Mouse (Mus musculus) CD4-positive, CD25-positive, alpha-beta regulatory T cell, adult 9 weeks (primary cell): ENCODE measurements around the gene Arhgap23. TPM values are rescaled to one million over a fixed set of nuclear protein-coding genes. Genes with fewer than 3 reads are reported as not detected.

Experiments
- polyA plus RNA-seq: library from polyadenylated mRNA; unstranded; fragments of 100-300 nt; shearing (Covaris generic); gene quantifications from one replicate; pipeline ENCODE4 v1.2.1, GENCODE M21; 2017

Gene Arhgap23
- not detected for polyA plus RNA-seq

DNA sequence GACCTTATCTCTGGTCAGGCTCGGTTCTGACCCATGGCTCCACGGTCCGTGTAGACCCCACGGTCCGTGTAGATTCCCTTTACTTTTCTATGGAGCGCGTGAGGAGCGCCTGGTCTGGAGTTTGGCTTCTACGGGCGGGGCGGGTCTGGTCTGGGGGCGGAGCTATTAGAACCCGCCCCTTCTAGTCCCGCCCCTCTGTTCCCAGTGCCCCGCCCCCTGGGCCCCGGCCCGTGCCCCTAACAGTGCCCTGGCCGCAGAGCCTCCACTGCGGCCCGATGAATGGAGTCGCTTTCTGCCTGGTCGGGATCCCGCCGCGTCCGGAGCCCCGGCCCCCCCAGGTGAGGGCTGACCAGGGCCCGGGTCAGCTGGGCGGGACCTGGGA, at the start of gene Arhgap23:
Gene Arhgap23, plus strand, starts transcription at position 204 of the 382 bp plus-strand sequence.

DNA sequence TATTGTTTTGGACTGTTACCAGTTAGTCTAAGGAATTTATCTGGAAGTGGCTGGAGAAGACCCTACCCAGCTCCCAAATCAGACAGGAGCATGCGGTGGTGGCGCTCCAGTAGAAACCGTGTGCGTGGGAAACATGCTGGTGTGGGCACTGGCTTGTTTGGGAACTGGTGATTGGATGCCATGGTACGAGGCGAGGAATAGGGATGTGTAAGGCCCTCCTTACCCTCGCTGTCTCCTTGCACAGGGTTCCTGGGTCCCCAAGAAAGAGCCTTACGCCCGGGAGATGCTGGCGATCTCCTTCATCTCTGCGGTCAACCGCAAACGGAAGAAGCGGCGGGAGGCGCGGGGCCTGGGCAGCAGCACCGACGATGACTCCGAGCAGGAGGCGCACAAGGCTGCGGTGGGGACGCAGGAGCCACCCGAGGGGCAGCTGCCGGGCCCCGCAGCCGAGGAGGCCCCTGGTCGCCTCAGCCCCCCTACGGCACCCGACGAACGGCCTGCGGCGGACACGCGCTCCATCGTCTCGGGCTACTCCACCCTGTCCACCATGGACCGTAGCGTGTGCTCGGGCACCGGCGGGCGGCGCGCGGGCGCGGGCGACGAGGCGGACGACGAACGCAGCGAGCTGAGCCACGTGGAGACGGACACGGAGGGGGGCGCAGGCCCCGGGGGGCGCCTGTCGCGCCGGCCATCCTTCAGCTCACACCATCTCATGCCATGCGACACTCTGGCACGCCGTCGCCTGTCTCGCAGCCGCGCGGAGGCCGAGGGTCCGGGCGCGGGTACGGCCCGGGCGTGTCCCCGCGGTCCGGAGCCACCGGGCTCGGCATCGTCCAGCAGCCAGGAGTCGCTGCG, 84.8 kb downstream of the Arhgap23 start, which contains the start of gene 4933428G20Rik:
Gene 4933428G20Rik, minus strand, starts transcription at position 476 of the 855 bp plus-strand sequence.

Other genes with a start within 250 kb of the Arhgap23 start
- gene Kpnb1, start 227.7 kb upstream of the Arhgap23 start, polyA plus RNA-seq, result 34.0 TPM
- gene Npepps, start 134.9 kb upstream of the Arhgap23 start, polyA plus RNA-seq, result 28.4 TPM
- 32.8 TPM for gene Mrpl45, start 99.8 kb upstream of the Arhgap23 start, polyA plus RNA-seq
- 0.24 TPM for gene Gpr179, start 63.5 kb upstream of the Arhgap23 start, polyA plus RNA-seq
- gene Socs7, start 53.0 kb upstream of the Arhgap23 start, polyA plus RNA-seq, result 1.2 TPM
- not detected for gene 4933428G20Rik, start 84.8 kb downstream of the Arhgap23 start, polyA plus RNA-seq
- not detected for gene Srcin1, start 160.7 kb downstream of the Arhgap23 start, polyA plus RNA-seq
- gene Epop, start 214.2 kb downstream of the Arhgap23 start, polyA plus RNA-seq, result 0.73 TPM
- gene Mllt6, start 247.9 kb downstream of the Arhgap23 start, polyA plus RNA-seq, result 10.3 TPM